Mouse (Mus musculus) retina, postnatal 7 days (tissue): ENCODE data around the gene 1700001C02Rik.
A peak's percentile ranks its signal among the peaks of the same experiment; 100 is the strongest.

Source experiments
- DNase-seq: peaks from one replicate; pipeline ENCODE4 v3.0.0-alpha.2; 2012; ENCODE audit warnings: low read depth, low spot score

The 1700001C02Rik gene

GRCm38 (mm10) chr5:30465861-30466260 is at the start of gene 1700001C02Rik:
TSS of gene 1700001C02Rik (plus strand) at chr5:30466047.
- no peak for DNase-seq

DNA sequence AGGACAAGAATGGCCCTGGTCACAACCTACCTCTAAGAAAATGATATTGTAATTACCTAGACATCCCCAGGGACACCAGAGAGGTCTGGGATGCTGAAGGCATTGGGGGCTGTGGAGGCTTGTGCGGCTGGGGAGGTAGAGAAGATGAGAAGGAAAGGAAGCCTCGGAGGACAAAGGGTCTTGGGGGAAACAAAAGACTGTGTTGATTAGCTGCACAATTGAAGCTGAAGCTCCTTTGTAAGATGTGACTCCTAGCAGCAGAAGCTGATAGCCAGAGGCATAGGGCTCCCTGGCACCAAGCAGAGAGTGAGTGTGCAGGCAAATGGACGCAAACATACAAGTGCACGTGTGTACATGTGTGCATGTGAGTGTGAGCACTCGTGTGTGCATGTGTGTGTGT is 49.2 kb upstream of the 1700001C02Rik start:
- no peak for DNase-seq

- no peak for DNase-seq
Measured at GRCm38 (mm10) chr5:30423121-30423520, 42.7 kb upstream of the 1700001C02Rik start.

- DNase-seq: peak; percentile 42
Measured at GRCm38 (mm10) chr5:30423572-30424244, 42.1 kb upstream of the 1700001C02Rik start.

DNA sequence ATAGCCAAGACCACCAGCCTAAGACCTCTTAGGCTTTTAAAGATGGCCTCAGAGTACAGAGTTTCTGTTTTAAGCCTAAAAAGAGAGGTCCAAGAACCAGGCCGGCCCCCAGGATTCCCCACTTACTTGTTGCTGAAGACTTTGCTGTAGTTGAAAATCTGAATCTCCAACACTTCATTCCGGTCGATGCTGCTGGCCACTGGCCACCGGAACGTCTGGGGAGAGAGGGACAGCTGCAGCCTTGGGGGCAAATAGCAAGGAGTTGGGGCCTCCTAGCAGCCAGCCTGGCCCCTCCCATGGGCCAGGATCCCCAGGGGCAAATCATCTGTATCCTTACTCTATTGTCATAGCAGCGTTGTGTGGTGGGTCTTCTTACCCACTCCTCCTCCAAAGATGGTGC is 38.4 kb upstream of the 1700001C02Rik start:
- no peak for DNase-seq

- no peak for DNase-seq
Measured at GRCm38 (mm10) chr5:30438931-30439330, 26.9 kb upstream of the 1700001C02Rik start.

DNA sequence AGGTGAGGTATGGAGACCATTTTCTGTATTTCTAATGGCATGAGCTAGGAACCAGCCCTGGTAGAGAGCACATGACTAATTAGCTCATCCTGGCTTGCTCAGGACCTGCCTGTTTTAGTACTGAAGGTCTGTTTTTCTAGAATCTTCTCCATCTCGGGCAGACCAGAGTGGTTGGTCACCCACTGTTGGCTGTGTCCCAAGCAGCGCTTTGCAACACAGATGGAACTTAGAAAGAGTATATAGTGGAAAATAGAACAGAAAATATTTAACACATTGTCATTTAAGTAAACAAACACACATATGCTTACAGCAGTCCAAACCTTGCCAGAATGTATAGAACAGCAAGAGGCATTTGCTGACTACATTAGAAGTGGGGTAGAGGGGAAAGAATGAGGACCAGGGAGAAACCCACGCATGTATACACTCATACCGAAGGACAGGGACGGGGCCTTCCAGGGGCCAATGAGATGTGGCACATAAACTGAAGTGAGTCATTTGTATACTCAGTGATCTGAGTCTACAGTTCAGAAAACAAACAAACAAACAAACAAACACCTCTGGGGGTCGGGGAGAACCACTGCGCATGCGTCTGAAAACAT is 25.4 kb upstream of the 1700001C02Rik start:
- DNase-seq: no peak

DNA sequence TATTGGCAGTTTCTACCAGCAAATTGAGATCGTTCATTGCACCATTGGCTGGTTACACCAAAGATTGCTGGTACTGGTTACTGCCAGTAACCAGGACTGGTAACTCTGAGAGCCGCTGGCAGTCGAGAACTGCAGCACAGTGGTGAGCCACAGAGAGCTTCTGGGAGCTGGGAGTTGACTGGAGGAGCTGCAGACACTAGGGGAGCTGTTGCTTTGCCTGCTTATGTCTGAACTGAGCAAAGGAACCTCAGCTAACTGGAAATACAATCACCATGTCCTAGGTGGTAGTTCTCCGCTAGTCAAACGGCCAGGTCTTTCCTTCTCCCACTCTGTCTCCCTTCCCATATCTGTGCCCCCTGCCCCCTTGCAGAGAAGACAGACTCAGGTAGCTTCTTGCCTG is 23.7 kb upstream of the 1700001C02Rik start:
- DNase-seq: no peak

DNA sequence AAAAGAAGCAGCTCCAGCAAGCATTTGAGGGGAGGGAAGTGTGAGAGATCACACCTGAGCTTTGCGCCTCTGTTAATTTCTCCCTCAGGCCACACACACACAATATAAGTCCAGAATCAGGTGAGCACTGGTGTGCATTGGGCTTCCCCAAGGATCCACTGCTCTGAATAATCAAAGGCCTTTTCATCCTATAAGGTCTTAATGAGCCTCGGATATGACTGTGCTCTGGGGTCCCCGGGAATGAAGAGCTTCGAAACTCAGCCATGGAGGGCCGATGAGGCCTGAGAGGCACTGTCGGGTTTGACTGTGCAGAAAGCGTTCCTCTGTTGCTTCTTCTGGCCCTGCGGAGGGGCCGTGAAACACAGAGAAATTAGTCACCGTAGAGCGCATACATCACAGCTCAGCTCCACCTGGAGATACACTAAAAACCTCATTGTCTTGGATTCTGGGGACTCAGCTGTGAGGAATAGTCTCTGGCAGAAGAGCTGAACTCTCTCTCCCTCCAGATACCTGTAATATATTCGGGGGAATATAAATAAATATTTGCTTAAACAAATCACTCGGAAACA is 21.4 kb upstream of the 1700001C02Rik start:
- DNase-seq: no peak

GRCm38 (mm10) chr5:30456056-30456455 is 9.8 kb upstream of the 1700001C02Rik start:
- no peak for DNase-seq

- DNase-seq: no peak
Measured at GRCm38 (mm10) chr5:30460155-30460554, 5.7 kb upstream of the 1700001C02Rik start.

DNA sequence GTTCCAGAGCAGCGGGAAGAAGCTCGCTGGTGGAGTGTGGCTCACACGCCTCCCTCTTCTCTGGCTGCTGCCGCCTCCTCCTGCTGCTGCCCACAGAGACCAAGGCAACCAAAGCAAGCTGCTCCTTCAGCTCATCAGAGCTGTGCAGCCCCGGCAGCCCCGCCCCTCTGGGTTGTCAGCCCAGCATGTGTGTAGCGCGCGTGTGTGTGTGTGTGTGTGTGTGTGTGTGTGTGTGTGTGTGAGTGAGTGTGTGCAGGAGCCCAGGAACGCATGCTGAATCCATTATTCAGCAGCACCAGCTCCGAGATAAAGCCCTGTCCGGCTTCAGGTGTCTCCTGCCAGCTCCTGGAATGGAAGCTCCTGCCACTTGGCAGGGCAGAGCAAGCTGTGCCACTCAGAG is 4.0 kb upstream of the 1700001C02Rik start, which contains the start of gene Otof:
Otof (minus strand) TSS at position 112 of the 400 bp plus-strand sequence.
- DNase-seq: peak; percentile 31

DNA sequence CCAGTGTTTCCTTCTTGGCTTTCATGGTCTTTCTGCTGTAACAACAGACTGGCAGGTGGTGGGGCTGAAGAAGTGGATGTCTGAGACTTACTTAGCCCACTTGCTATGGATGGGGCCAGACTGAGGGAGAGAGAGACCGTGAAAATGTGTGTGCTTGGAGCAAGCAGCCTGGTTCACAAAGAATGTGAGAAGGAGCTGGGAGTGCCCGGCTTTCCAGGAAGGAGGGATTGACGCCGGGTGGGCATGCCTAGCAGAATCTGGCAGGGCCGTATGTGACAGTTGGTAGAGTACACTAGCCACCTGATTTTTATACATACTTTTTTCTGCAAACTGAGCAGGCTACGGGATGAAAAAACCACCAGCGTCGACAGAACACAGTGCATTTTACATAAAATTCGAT is 468 bp downstream of the 1700001C02Rik start:
- DNase-seq: no peak

- no peak for DNase-seq
Measured at GRCm38 (mm10) chr5:30470454-30470853, 4.6 kb downstream of the 1700001C02Rik start.

DNA sequence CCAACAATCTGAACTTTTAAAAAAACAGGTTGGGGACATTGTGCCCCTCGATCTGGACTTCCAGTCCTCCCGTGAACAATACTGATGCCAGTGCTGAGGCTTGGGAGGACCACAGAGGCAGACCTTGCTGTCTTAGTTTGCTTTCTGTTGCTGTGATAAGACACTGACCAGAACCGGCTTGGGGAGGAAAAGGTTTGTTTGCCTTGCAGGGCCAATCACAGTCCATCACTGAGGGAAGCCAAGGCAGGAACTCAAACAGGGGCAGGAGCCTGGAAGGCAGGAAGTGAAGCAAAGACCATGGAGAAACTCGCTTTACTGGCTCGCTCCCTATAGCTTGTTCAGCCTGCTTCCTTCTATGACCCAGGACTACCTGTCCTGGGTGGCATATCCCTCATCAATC is 6.3 kb downstream of the 1700001C02Rik start:
- DNase-seq: no peak

- peak; percentile 34 for DNase-seq
Measured at GRCm38 (mm10) chr5:30476534-30476933, 10.7 kb downstream of the 1700001C02Rik start.

DNA sequence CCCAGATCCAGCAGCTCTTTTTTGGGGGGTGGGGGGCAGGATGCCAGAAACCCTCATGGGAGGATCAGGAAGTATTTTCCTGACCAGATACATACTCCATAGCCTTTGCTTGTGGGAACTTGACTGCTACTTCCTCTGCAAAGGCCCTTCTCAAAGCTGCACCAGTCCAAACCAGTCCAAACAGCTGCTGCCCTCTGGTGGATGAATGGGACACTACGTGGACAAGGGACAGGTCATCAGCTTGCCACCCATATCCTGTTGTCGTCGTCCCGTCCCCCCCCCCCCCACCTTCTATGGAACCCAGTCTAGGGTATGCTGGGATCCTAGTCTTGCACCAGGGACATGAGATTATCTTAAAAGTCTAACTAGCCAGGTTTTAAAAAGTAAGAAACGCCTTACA is 16.5 kb downstream of the 1700001C02Rik start:
- peak; percentile 73 for DNase-seq

DNA sequence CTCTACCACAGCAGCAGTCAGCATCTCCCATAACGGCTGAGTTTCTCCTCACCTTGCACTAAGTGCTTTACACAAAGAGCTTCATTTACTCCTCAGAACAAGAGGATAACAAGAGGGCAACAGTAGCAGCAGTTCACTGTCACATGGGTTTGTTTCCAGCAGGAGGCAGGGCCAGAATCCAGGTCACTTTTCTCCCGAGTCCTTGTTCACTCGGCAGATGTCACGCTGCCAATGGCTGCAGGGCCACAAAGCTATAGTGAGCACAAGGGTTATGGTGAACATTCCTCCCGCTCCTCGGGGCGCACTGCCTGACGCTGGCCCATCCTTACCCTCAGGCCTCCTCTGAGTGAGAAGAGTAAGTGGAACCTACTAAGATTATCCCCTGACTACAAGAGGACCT is 17.7 kb downstream of the 1700001C02Rik start:
- no peak for DNase-seq

DNA sequence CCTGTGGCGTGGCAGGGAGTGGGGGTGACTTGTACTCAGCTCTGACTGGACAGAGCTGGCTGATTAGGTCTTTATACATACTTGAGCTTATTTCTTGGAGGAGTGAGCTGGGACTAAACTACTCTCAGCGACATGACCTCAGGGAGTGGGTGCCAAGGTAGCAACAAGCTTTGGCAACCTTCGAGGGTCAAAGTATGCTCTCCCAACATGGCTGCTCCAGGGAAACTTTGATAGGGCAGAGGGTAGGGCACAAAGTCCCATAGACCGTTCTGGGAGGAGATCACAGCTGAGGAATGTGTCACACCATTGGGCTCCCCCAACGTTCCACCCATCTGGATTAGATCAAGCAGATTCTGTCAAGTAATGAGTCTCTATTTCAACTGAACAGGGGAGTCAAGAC is 18.7 kb downstream of the 1700001C02Rik start:
- no peak for DNase-seq

- DNase-seq: no peak
Measured at GRCm38 (mm10) chr5:30485136-30485535, 19.3 kb downstream of the 1700001C02Rik start.

- no peak for DNase-seq
Measured at GRCm38 (mm10) chr5:30490215-30490614, 24.4 kb downstream of the 1700001C02Rik start.

- DNase-seq: no peak
Measured at GRCm38 (mm10) chr5:30490845-30491244, 25.0 kb downstream of the 1700001C02Rik start.

DNA sequence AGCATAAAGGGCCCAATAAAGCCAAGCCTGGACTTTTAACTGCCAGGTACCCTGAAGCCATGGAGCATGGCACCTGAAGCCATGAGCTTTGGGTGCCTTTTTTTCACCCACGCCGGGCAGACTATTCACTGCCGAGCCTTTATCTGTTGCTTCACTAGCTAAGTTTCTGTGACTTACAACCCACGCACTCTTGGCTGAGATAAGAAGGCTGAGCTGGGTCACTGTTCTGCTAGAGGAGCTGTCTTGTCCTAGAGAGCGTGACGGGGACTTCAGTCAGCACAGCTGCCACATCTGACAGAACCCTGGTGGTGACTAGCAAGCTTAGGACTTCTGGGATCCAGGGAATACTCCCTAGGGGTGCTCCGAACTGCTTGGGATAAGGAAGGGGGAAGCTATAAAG is 27.9 kb downstream of the 1700001C02Rik start:
- no peak for DNase-seq
